Mouse (Mus musculus) intestine, embryonic 16.5 days (tissue): ENCODE data around the gene 2310011J03Rik. TPM values are rescaled to one million over a fixed set of nuclear protein-coding genes. Genes with fewer than 3 reads are reported as not detected.

Experiments used
- ATAC-seq: fragments of 200-750 bp; cut with Nextera tagmentation; 2 replicates; pipeline ENCODE4 v1.8.0; 2017; ENCODE audit warnings: moderate TSS enrichment, moderate library complexity
- H3K27ac ChIP-seq: fragments of 300-500 bp; sonication (generic); 2 replicates; pipeline ENCODE4 v1.5.1; 2014; ENCODE audit warnings: mild to moderate bottlenecking, low read length
- H3K27me3 ChIP-seq: fragments of 300-500 bp; sonication (generic); replicated peaks from 2 replicates; pipeline ENCODE4 v1.6.1; 2014; ENCODE audit warnings: low read length, control low read depth, mixed read lengths; ENCODE audit not compliant: control insufficient read depth, insufficient read depth
- H3K36me3 ChIP-seq: fragments of 300-500 bp; sonication (generic); 2 replicates; pipeline ENCODE4 v1.6.1; 2014; ENCODE audit warnings: low read length, control low read depth; ENCODE audit not compliant: control insufficient read depth, insufficient read depth
- H3K4me1 ChIP-seq: fragments of 300-500 bp; sonication (generic); 2 replicates; pipeline ENCODE4 v1.6.1; 2014; ENCODE audit warnings: low read length, control low read depth, mixed read lengths; ENCODE audit not compliant: control insufficient read depth, insufficient read depth
- H3K4me2 ChIP-seq: fragments of 300-500 bp; sonication (generic); 2 replicates; pipeline ENCODE4 v1.6.1; 2014; ENCODE audit warnings: low read depth, low read length, control low read depth
- H3K4me3 ChIP-seq: fragments of 300-500 bp; sonication (generic); 2 replicates; pipeline ENCODE4 v1.5.1; 2014; ENCODE audit warnings: mild to moderate bottlenecking, low read length
- H3K9ac ChIP-seq: fragments of 300-500 bp; sonication (generic); 2 replicates; pipeline ENCODE4 v1.6.1; 2014; ENCODE audit warnings: low read depth, low read length
- H3K9me3 ChIP-seq: fragments of 300-500 bp; sonication (generic); 2 replicates; pipeline ENCODE4 v1.6.1; 2016; ENCODE audit warnings: low read length, control low read depth; ENCODE audit not compliant: control insufficient read depth
- WGBS: fragments of 180-500 bp; shearing (Covaris S2); extraction: QIAGEN DNeasy Blood & Tissue Kit; methylation state at CpG from one replicate; pipeline ENCODE4 v1.1.7; 2014; 5-methylcytosine and 5-hydroxymethylcytosine counted together
- polyA plus RNA-seq: library from polyadenylated mRNA; unstranded; fragments of >200 nt; fragmentation: Nextera tagmentation; extraction: Ambion mirVana; gene quantifications from 2 replicates; pipeline ENCODE4 v1.2.1, GENCODE M21; 2015

2310011J03Rik gene
- polyA plus RNA-seq, 1 experiment from 2014 or later: 64.3 TPM

DNA sequence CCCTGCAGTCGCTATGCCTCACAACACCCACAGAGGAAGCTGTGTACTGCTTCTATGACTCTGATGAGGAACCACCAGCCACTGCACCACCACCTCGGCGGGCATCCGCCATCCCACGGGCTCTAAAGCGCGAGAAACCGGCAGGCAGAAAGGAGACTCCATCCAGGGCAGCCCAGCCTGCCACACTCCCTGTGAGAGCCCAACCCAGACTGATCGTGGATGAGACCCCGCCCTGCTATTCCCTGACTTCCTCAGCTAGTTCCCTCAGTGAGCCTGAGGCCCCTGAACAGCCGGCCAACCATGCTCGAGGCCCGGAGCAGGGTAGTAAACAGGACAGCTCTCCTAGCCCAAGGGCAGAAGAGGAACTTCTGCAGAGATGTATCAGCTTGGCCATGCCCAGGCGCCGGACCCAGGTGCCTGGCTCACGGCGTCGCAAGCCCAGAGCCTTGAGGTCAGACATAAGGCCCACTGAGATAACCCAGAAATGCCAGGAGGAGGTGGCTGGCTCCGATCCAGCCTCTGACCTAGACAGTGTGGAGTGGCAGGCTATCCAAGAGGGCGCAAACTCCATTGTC is 6.6 kb downstream of the 2310011J03Rik start:
- WGBS: 39% methylated on average over 20 of the region's 20 CpGs
- Histone ChIP-seq H3K4me1 (peaks cover 17% of the 10 kb centered on the region), H3K9ac (peak overlapping the region; percentile 11; the same call in 1 of the 2 replicates), H3K36me3 (peaks cover 6% of the 10 kb centered on the region; the same call in 1 of the 2 replicates), H3K4me2 (no peak overlapping the region), H3K4me3 (no peak overlapping the region), H3K27me3 (peaks cover 52% of the 10 kb centered on the region), H3K27ac (no peak overlapping the region), H3K9me3 (no peaks in the 10 kb centered on the region)
- 0 out of 2 replicates have a peak, but pooled peaks have one; percentile 24 for ATAC-seq

- Histone ChIP-seq H3K4me1 (peaks cover 15% of the 10 kb centered on the region), H3K4me3 (no peak overlapping the region), H3K27me3 (peaks cover 52% of the 10 kb centered on the region), H3K9ac (peak overlapping the region; percentile 11; the same call in 1 of the 2 replicates), H3K9me3 (no peaks in the 10 kb centered on the region), H3K4me2 (no peak overlapping the region), H3K36me3 (no peaks in the 10 kb centered on the region), H3K27ac (no peak overlapping the region)
- 58% methylated on average over 54 of the region's 54 CpGs for WGBS
- ATAC-seq: no peak
Measured at GRCm38 (mm10) chr10:80312586-80313504, 7.5 kb downstream of the 2310011J03Rik start.

DNA sequence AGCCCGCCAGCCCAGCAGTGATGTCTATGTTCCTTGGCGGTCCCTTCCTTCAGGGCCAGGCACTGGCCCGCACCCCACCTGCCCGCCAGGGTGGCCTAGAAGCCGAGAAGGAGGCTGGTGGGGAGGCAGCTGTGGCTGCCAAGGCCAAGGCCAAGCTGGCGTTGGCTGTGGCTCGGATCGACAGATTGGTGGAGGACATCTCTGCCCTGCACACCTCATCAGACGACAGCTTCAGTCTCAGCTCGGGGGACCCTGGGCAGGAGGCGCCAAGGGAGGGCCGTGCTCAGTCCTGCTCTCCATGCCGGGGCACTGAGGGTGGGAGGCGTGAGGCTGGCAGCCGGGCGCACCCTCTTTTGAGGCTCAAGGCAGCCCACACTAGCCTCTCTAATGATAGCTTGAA is 8.8 kb downstream of the 2310011J03Rik start:
- no peak overlapping the region for H3K4me2 ChIP-seq
- no peak overlapping the region for H3K27ac ChIP-seq
- ATAC-seq: no peak
- H3K9me3 ChIP-seq: no peaks in the 10 kb centered on the region
- WGBS: 76% methylated on average over 16 of the region's 16 CpGs
- H3K27me3 ChIP-seq: peaks cover 50% of the 10 kb centered on the region
- H3K4me1 ChIP-seq: peaks cover 8% of the 10 kb centered on the region
- H3K9ac ChIP-seq: no peak overlapping the region
- H3K4me3 ChIP-seq: no peak overlapping the region
- H3K36me3 ChIP-seq: no peaks in the 10 kb centered on the region

DNA sequence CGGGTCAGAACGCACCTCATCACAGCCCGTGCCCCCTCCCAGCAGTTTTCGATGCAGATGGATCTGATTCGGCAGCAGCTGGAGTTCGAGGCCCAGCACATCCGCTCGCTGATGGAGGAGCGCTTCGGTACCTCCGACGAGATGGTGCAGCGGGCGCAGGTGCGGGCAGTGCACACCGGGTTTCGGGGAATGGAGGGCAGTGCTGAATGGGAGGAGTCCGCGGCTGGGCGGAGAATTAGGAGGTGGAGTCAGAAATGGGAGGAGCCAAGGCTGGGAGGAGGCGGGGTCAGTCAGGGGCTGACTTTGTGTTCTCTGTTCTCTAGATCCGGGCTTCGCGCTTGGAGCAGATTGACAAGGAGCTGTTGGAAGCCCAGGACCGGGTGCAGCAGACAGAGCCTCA is 15.5 kb downstream of the 2310011J03Rik start:
- peaks cover 7% of the 10 kb centered on the region for H3K4me1 ChIP-seq
- H3K9me3 ChIP-seq: no peaks in the 10 kb centered on the region
- ATAC-seq: peak; percentile 41
- H3K9ac ChIP-seq: no peak overlapping the region
- H3K27me3 ChIP-seq: peaks cover 32% of the 10 kb centered on the region
- H3K36me3 ChIP-seq: no peaks in the 10 kb centered on the region
- 0 out of 2 replicates have a peak overlapping the region, but pooled peaks have one; percentile 30 for H3K4me2 ChIP-seq
- no peak overlapping the region for H3K27ac ChIP-seq
- 15% methylated on average over 25 of the region's 25 CpGs for WGBS
- H3K4me3 ChIP-seq: peak overlapping the region; percentile 23

GRCm38 (mm10) chr10:80304458-80304857 is 15.9 kb downstream of the 2310011J03Rik start:
- Histone ChIP-seq H3K4me1 (peaks cover 7% of the 10 kb centered on the region), H3K27me3 (peaks cover 36% of the 10 kb centered on the region), H3K9me3 (no peaks in the 10 kb centered on the region), H3K4me3 (peak overlapping the region; percentile 23), H3K36me3 (no peaks in the 10 kb centered on the region), H3K9ac (no peak overlapping the region), H3K27ac (no peak overlapping the region), H3K4me2 (0 out of 2 replicates have a peak overlapping the region, but pooled peaks have one; percentile 30)
- 21% methylated on average over 12 of the region's 12 CpGs for WGBS
- ATAC-seq: peak; percentile 16

DNA sequence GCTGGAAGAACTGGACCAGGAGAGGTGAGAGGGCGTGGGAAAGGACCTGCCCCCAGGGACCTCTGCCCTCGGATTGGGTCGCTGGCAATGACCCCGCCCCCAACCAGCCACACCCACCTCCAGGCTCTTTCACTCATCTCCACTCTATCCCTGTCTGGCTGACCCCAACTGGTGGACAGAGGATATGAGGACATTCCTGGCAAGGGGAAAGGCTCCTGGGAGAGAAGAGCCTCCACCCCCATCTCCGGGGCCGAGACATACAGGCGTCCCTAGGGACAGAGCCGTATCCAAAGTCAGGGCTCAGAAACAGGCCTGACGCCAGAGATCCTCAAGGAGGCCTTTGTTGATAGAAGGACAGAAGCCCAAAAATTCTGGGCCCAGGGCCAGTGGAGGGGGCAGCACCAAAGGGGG is 17.9 kb downstream of the 2310011J03Rik start:
- peak overlapping the region; percentile 13; the same call in 1 of the 2 replicates for H3K27ac ChIP-seq
- H3K9ac ChIP-seq: peak overlapping the region; percentile 27
- H3K4me3 ChIP-seq: no peak overlapping the region
- H3K9me3 ChIP-seq: no peaks in the 10 kb centered on the region
- H3K36me3 ChIP-seq: no peaks in the 10 kb centered on the region
- 13% methylated on average over 9 of the region's 9 CpGs for WGBS
- peaks cover 7% of the 10 kb centered on the region for H3K4me1 ChIP-seq
- peak; percentile 67 for ATAC-seq
- H3K27me3 ChIP-seq: peaks cover 55% of the 10 kb centered on the region
- H3K4me2 ChIP-seq: no peak overlapping the region

DNA sequence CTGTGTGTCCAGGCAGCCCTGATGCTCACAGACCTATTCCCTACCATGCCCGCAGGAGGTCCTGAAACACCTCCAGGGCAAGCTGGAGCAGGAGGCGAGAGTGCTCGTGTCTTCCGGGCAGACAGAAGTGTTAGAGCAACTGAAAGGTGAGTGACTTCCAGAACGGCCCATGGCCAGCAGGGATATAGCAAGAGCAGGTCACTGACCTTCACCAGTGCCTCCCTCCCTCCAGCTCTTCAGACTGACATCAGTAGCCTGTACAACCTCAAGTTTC is 18.3 kb downstream of the 2310011J03Rik start:
- Histone ChIP-seq H3K36me3 (no peaks in the 10 kb centered on the region), H3K27me3 (peaks cover 57% of the 10 kb centered on the region)

GRCm38 (mm10) chr10:80301256-80302081 is 18.9 kb downstream of the 2310011J03Rik start:
- H3K36me3 ChIP-seq: no peaks in the 10 kb centered on the region
- peak overlapping the region; percentile 10; the same call in 1 of the 2 replicates for H3K4me2 ChIP-seq
- peaks cover 57% of the 10 kb centered on the region for H3K27me3 ChIP-seq
- H3K4me3 ChIP-seq: no peak overlapping the region
- H3K27ac ChIP-seq: no peak overlapping the region
- H3K9me3 ChIP-seq: no peaks in the 10 kb centered on the region
- 71% methylated on average over 10 of the region's 10 CpGs for WGBS
- H3K9ac ChIP-seq: peak overlapping the region; percentile 22
- H3K4me1 ChIP-seq: peaks cover 7% of the 10 kb centered on the region
- ATAC-seq: no peak

More for the DNA sequence above, 18.3 kb downstream of the 2310011J03Rik start:
- ATAC-seq: no peak
- peaks cover 7% of the 10 kb centered on the region for H3K4me1 ChIP-seq
- peak overlapping the region; percentile 27 for H3K9ac ChIP-seq
- no peak overlapping the region for H3K4me2 ChIP-seq
- WGBS: 64% methylated on average over 5 of the region's 5 CpGs
- no peak overlapping the region for H3K27ac ChIP-seq
- no peak overlapping the region for H3K4me3 ChIP-seq
- no peaks in the 10 kb centered on the region for H3K9me3 ChIP-seq
